13 mouse cellular contexts compared by ENCODE assay signal in genomic region chr9:20664366-20664765, GRCm38 (mm10). TPM values are rescaled to one million over a fixed set of nuclear protein-coding genes. Genes with fewer than 3 reads are reported as not detected.
DNase-seq lines count a peak whose midpoint lies in the region; ATAC-seq and TF ChIP-seq lines count a peak whose summit lies in the region.
"Had no signal": no experiment of that assay in that cellular context is flagged by ENCODE, and none has a peak within 500 bp of the region (broad histone marks: within the 10 kb centered on the region; RNA-seq: fewer than 3 reads in every experiment).

No protein-coding gene starts in this region.

- intact Hi-C loops in heart, adult 2 months (cut with DNase I), result loop anchor here (5.0 kb wide), 2 partner anchors 63 to 168 kb away; no protein-coding TSS in a partner anchor

- H3K4me1 ChIP-seq in hindbrain, embryonic 14.5 days (replicated peaks; ENCODE audit: control insufficient read depth, insufficient read depth, low read length), result peaks cover 40% of the 10 kb centered on the region
- H3K4me1 ChIP-seq in midbrain, embryonic 11.5 days (ENCODE audit: control insufficient read depth, insufficient read depth, low read length), result peaks cover 12% of the 10 kb centered on the region
- no peaks in the 10 kb centered on the region for H3K4me1 ChIP-seq in heart, adult 2 months (ENCODE audit: control insufficient read depth, insufficient read depth, low read length)

- no peaks in the 10 kb centered on the region for H3K27me3 ChIP-seq in hindbrain, embryonic 14.5 days (ENCODE audit: control insufficient read depth, insufficient read depth, low read length)
- H3K27me3 ChIP-seq in midbrain, embryonic 11.5 days (ENCODE audit: control insufficient read depth, insufficient read depth, low read length), result no peaks in the 10 kb centered on the region
- no peaks in the 10 kb centered on the region for H3K27me3 ChIP-seq in heart, adult 2 months (ENCODE audit: control insufficient read depth, insufficient read depth, low read length)
- H3K27me3 ChIP-seq: heart, embryonic 12.5 days had no signal

- H3K79me2 ChIP-seq in heart, adult 2 months (replicated peaks; ENCODE audit: control insufficient read depth, insufficient read depth, low read length), result no peaks in the 10 kb centered on the region

- H3K9ac ChIP-seq in hindbrain, embryonic 14.5 days, result no peak overlapping the region
- no peak overlapping the region for H3K9ac ChIP-seq in midbrain, embryonic 11.5 days (ENCODE audit: low read length)
- H3K9ac ChIP-seq in heart, adult 2 months (ENCODE audit: low read depth, low read length), result no peak overlapping the region
- H3K9ac ChIP-seq: heart, embryonic 12.5 days had no signal

- peak; percentile 21 for ATAC-seq in frontal cortex, adult (ENCODE audit: low TSS enrichment)
- peak; percentile 38 for ATAC-seq in hindbrain, embryonic 14.5 days (ENCODE audit: low FRiP score)
- peak; percentile 14 for ATAC-seq in midbrain, embryonic 11.5 days (ENCODE audit: low FRiP score)
- no peak for ATAC-seq in granulocyte monocyte progenitor cell, adult 5-6 weeks (replicated peaks; ENCODE audit: poor library complexity, severe bottlenecking)
- ATAC-seq: intestine, embryonic 16.5 days had no signal

- H3K4me2 ChIP-seq in hindbrain, embryonic 14.5 days (replicated peaks), result no peak overlapping the region
- H3K4me2 ChIP-seq in midbrain, embryonic 11.5 days, result no peak overlapping the region
- H3K4me2 ChIP-seq: heart, embryonic 12.5 days had no signal

- peaks cover 45% of the 10 kb centered on the region for H3K36me3 ChIP-seq in hindbrain, embryonic 14.5 days (replicated peaks; ENCODE audit: control insufficient read depth, insufficient read depth)
- peaks cover 15% of the 10 kb centered on the region for H3K36me3 ChIP-seq in midbrain, embryonic 11.5 days (ENCODE audit: control insufficient read depth, insufficient read depth, low read length)
- no peaks in the 10 kb centered on the region for H3K36me3 ChIP-seq in heart, adult 2 months (ENCODE audit: control insufficient read depth, insufficient read depth, low read length)

- no peak for TF ChIP-seq POLR2A in brain, embryonic 14.5 days (IDR thresholded peaks at IDR 0.05; ENCODE audit: borderline replicate concordance, extremely low read depth, insufficient read depth, insufficient read length, poor library complexity, severe bottlenecking)
- TF ChIP-seq POLR2A in heart, adult 2 months (IDR thresholded peaks at IDR 0.05; ENCODE audit: insufficient read depth, low read depth, low read length), result no peak

- peak overlapping the region; percentile 84 for H3K27ac ChIP-seq in hindbrain, embryonic 14.5 days
- H3K27ac ChIP-seq in midbrain, embryonic 11.5 days (ENCODE audit: low read depth, low read length), result peak overlapping the region; percentile 25; the same call in 1 of the 2 replicates
- no peak overlapping the region for H3K27ac ChIP-seq in heart, adult 2 months

- TF ChIP-seq CTCF in brain, embryonic 14.5 days (IDR thresholded peaks at IDR 0.05; ENCODE audit: borderline replicate concordance, extremely low read depth, insufficient read depth, insufficient read length), result no peak
- no peak for TF ChIP-seq CTCF in heart, adult 2 months (IDR thresholded peaks at IDR 0.05)

- TF ChIP-seq EP300 in heart, adult 2 months (IDR thresholded peaks at IDR 0.05; ENCODE audit: insufficient read depth, low read depth, low read length), result no peak

- no peak overlapping the region for H3K4me3 ChIP-seq in hindbrain, embryonic 14.5 days (replicated peaks; ENCODE audit: low read length)
- no peak overlapping the region for H3K4me3 ChIP-seq in midbrain, embryonic 11.5 days (ENCODE audit: low read depth, low read length)
- no peak overlapping the region for H3K4me3 ChIP-seq in heart, adult 2 months
- H3K4me3 ChIP-seq: heart, embryonic 12.5 days had no signal

- 26% methylated on average over 2 of the region's 2 CpGs for WGBS in hindbrain, embryonic 14.5 days
- 70% methylated on average over 2 of the region's 2 CpGs for WGBS in midbrain, embryonic 11.5 days
- WGBS in heart, adult 2 months, result 96% methylated on average over 2 of the region's 2 CpGs

- DNase-seq in frontal cortex, adult 2 months (ENCODE audit: extremely low spot score in 1 of 2, low spot score in 1 of 2), result no peak
- peak; percentile 80 for DNase-seq in brain, embryonic 14.5 days (ENCODE audit: low read depth)
- DNase-seq in hindbrain, embryonic 14.5 days (ENCODE audit: low spot score), result peak; percentile 55
- DNase-seq in midbrain, embryonic 11.5 days (ENCODE audit: low spot score, missing footprints), result no peak
- no peak for DNase-seq in heart, adult 2 months
- DNase-seq in testis, postnatal 14 days (ENCODE audit: low spot score), result no peak
- DNase-seq: adrenal gland, adult 2 months; cerebellum, adult 9-10 months; lung, postnatal 36 days had no signal

- no peaks in the 10 kb centered on the region for H3K9me3 ChIP-seq in hindbrain, embryonic 14.5 days (ENCODE audit: control insufficient read depth, low read length)
- H3K9me3 ChIP-seq in midbrain, embryonic 11.5 days (ENCODE audit: control insufficient read depth, low read length), result no peaks in the 10 kb centered on the region
- H3K9me3 ChIP-seq: heart, embryonic 12.5 days had no signal

RNA-seq across cellular contexts. Expression of gene Pin1, which starts 12.5 kb away (rescaled TPM):
- 38.9 and 42.4 TPM in 2 replicates for polyA plus RNA-seq in frontal cortex, adult 2 months (2012; rRNA removed)
- 34.4 and 41.6 TPM in 2 replicates for polyA plus RNA-seq in brain, embryonic 14.5 days (2012; rRNA removed)
- 64.5 and 64.6 TPM in 2 replicates for polyA plus RNA-seq in hindbrain, embryonic 14.5 days (2014; fragmentation: Nextera tagmentation; extraction: Ambion mirVana)
- polyA plus RNA-seq in midbrain, embryonic 11.5 days (2014; fragmentation: Nextera tagmentation; extraction: Ambion mirVana), result 60.8 and 64.6 TPM in 2 replicates
- 10 to 100 TPM; 17.8 to 18.6 TPM for total RNA-seq in heart, adult 2 months (2021)
- 18.8 and 20.8 TPM in 2 replicates for polyA plus RNA-seq in heart, adult 2 months (2012; rRNA removed)
- total RNA-seq in granulocyte monocyte progenitor cell, adult 5-6 weeks (2014; fragmentation: Nextera tagmentation), result 14.8 and 22.5 TPM in 2 replicates
- 16.1 and 22.4 TPM in 2 replicates for total RNA-seq in granulocyte monocyte progenitor cell, adult 5-6 weeks (2017)

RNA-seq across cellular contexts. Expression of gene Fbxl12, which starts 19.8 kb away (rescaled TPM):
- polyA plus RNA-seq in frontal cortex, adult 2 months (2012; rRNA removed), result 29.3 and 29.9 TPM in 2 replicates
- 34.7 and 40.0 TPM in 2 replicates for polyA plus RNA-seq in brain, embryonic 14.5 days (2012; rRNA removed)
- 10.2 and 10.5 TPM in 2 replicates for polyA plus RNA-seq in hindbrain, embryonic 14.5 days (2014; fragmentation: Nextera tagmentation; extraction: Ambion mirVana)
- polyA plus RNA-seq in midbrain, embryonic 11.5 days (2014; fragmentation: Nextera tagmentation; extraction: Ambion mirVana), result 10.5 and 12.0 TPM in 2 replicates
- 10 to 100 TPM in 1 of 2 experiments, 1 to 10 TPM in 1; 8.8 to 10.3 TPM for total RNA-seq in heart, adult 2 months (2021)
- 16.6 and 17.9 TPM in 2 replicates for polyA plus RNA-seq in heart, adult 2 months (2012; rRNA removed)
- total RNA-seq in granulocyte monocyte progenitor cell, adult 5-6 weeks (2014; fragmentation: Nextera tagmentation), result 18.2 and 28.0 TPM in 2 replicates
- 3.7 and 6.3 TPM in 2 replicates for total RNA-seq in granulocyte monocyte progenitor cell, adult 5-6 weeks (2017)

RNA-seq across cellular contexts. Expression of gene Ubl5, which starts 21.7 kb away (rescaled TPM):
- polyA plus RNA-seq in frontal cortex, adult 2 months (2012; rRNA removed), result 497 and 499 TPM in 2 replicates
- polyA plus RNA-seq in brain, embryonic 14.5 days (2012; rRNA removed), result 360 and 463 TPM in 2 replicates
- polyA plus RNA-seq in hindbrain, embryonic 14.5 days (2014; fragmentation: Nextera tagmentation; extraction: Ambion mirVana), result 414 and 480 TPM in 2 replicates
- polyA plus RNA-seq in midbrain, embryonic 11.5 days (2014; fragmentation: Nextera tagmentation; extraction: Ambion mirVana), result 459 TPM in 2 replicates
- total RNA-seq in heart, adult 2 months (2021), result 100 to 1,000 TPM; 233 to 269 TPM
- 275 and 362 TPM in 2 replicates for polyA plus RNA-seq in heart, adult 2 months (2012; rRNA removed)
- 459 and 544 TPM in 2 replicates for total RNA-seq in granulocyte monocyte progenitor cell, adult 5-6 weeks (2014; fragmentation: Nextera tagmentation)
- 101 and 107 TPM in 2 replicates for total RNA-seq in granulocyte monocyte progenitor cell, adult 5-6 weeks (2017)

Comparison
In these comparisons a context has a peak if more than half of its experiments do, and no peak if none do; other contexts are left out.
1. DNase-seq: peak in brain, embryonic 14.5 days (single experiment) and hindbrain, embryonic 14.5 days (single experiment); none in frontal cortex, adult 2 months (0 of 2), midbrain, embryonic 11.5 days (single experiment), heart, adult 2 months (0 of 2) and testis, postnatal 14 days (single experiment).